Mouse (Mus musculus): ENCODE measurements around the gene Ahcyl1.
A peak's percentile ranks its signal among the peaks of the same experiment; 100 is the strongest.

- TF ChIP-seq CTCF (conservative IDR thresholded peaks at IDR 0.05 in 1 of 2, IDR thresholded peaks at IDR 0.05 in 1 of 2; ENCODE audit: low read depth in 2 of 2, low read length in 2 of 2) (peak in 1 of 2 experiments; percentile 97; a peak in 3 of 4 replicates), ZMIZ1 (IDR thresholded peaks at IDR 0.05; ENCODE audit: low read depth, low read length) (peak; percentile 71), MEF2A (IDR thresholded peaks at IDR 0.05; ENCODE audit: borderline replicate concordance, low read depth, low read length) (peak; percentile 56; the same call in 1 of the 2 replicates), E2F4 (IDR thresholded peaks at IDR 0.05; ENCODE audit: insufficient replicate concordance, low read depth, low read length) (no peak; the same call in 1 of the 2 replicates), EP300 (IDR thresholded peaks at IDR 0.05; ENCODE audit: low read length) (0 out of 2 replicates have a peak, but pooled peaks have one; percentile 10), UBTF (IDR thresholded peaks at IDR 0.05; ENCODE audit: low read depth, low read length) (0 out of 2 replicates have a peak, but pooled peaks have one; percentile 33), IRF4 (IDR thresholded peaks at IDR 0.05; ENCODE audit: low read depth, low read length) (peak; percentile 78), POLR2A (IDR thresholded peaks at IDR 0.05; ENCODE audit: low read depth, low read length) (peak; percentile 86), MAX (IDR thresholded peaks at IDR 0.05; ENCODE audit: low read length) (0 out of 2 replicates have a peak, but pooled peaks have one; percentile 53), CHD2 (IDR thresholded peaks at IDR 0.05; ENCODE audit: low read length) (no peak), BHLHE40 (IDR thresholded peaks at IDR 0.05; ENCODE audit: low read depth, low read length) (no peak), HCFC1 (IDR thresholded peaks at IDR 0.05; ENCODE audit: low read depth, low read length) (peak; percentile 95), MYC (IDR thresholded peaks at IDR 0.05; ENCODE audit: low read depth, low read length) (no peak), NRF1 (IDR thresholded peaks at IDR 0.05; ENCODE audit: low read depth, low read length) (peak; percentile 85)
Measured at GRCm38 (mm10) chr3:107695948-107696881, at the start of gene Ahcyl1.
